Mouse (Mus musculus) ovary, adult 18-20 months (tissue): ENCODE data around the gene Styk1.
A peak's percentile ranks its signal among the peaks of the same experiment; 100 is the strongest.
"Not testable (repeated sequence)": the region's sequence is repeated elsewhere in the genome, so short reads cannot be mapped to it uniquely, and the experiment has no call there.

ENCODE experiments used
- DNase-seq: peaks from one replicate; pipeline ENCODE4 v3.0.0; 2022; ENCODE audit warnings: low spot score, mixed read lengths

Gene Styk1

GRCm38 (mm10) chr6:131292991-131293788 is 60.2 kb downstream of the Styk1 start, which contains the start of gene Magohb:
Gene Magohb, minus strand, starts transcription at chr6:131293244.
- DNase-seq = peak; percentile 57

- no peak for DNase-seq
Observed at GRCm38 (mm10) chr6:131292276-131292990, 61.0 kb downstream of the Styk1 start.

GRCm38 (mm10) chr6:131290430-131290829 is 63.0 kb downstream of the Styk1 start:
- DNase-seq = peak; percentile 19

- not testable (repeated sequence) for DNase-seq
Observed at GRCm38 (mm10) chr6:131278160-131278559, 75.2 kb downstream of the Styk1 start.

GRCm38 (mm10) chr6:131276659-131277058 is 76.7 kb downstream of the Styk1 start:
- no peak for DNase-seq

- no peak for DNase-seq
Observed at GRCm38 (mm10) chr6:131272311-131272710, 81.1 kb downstream of the Styk1 start.

- no peak for DNase-seq
Observed at GRCm38 (mm10) chr6:131270312-131270711, 83.1 kb downstream of the Styk1 start.

GRCm38 (mm10) chr6:131269599-131269998 is 83.8 kb downstream of the Styk1 start:
- DNase-seq = no peak

- no peak for DNase-seq
Observed at GRCm38 (mm10) chr6:131264175-131264574, 89.2 kb downstream of the Styk1 start.

GRCm38 (mm10) chr6:131262778-131263177 is 90.6 kb downstream of the Styk1 start:
- no peak for DNase-seq

GRCm38 (mm10) chr6:131262009-131262408 is 91.4 kb downstream of the Styk1 start:
- no peak for DNase-seq
